Mouse (Mus musculus): ENCODE results near the gene Kmt2e. TPM values are rescaled to one million over a fixed set of nuclear protein-coding genes. Genes with fewer than 3 reads are reported as not detected.

Kmt2e gene
- 24.3 and 39.0 TPM in 2 replicates for polyA plus RNA-seq (2012)

GRCm38 (mm10) chr5:23433720-23434597 lies at the start of gene Kmt2e:
Kmt2e (plus strand) TSS chr5:23434441.

Measured in megakaryocyte-erythroid progenitor cell, adult 5 weeks (primary cell).